ENCODE assay signal across 9 mouse cellular contexts in genomic region chr4:62480709-62481605, GRCm38 (mm10). TPM values are rescaled to one million over a fixed set of nuclear protein-coding genes. Genes with fewer than 3 reads are reported as not detected.
DNase-seq lines count a peak whose midpoint lies in the region; ATAC-seq and TF ChIP-seq lines count a peak whose summit lies in the region.
"Had no signal": no experiment of that assay in that cellular context is flagged by ENCODE, and none has a peak within 500 bp of the region (broad histone marks: within the 10 kb centered on the region; RNA-seq: fewer than 3 reads in every experiment).

No protein-coding gene starts in this region.

- peak overlapping the region; percentile 10; the same call in 1 of the 2 replicates for H3K27ac ChIP-seq in CH12.LX (ENCODE audit: insufficient read depth, low read depth)
- H3K27ac ChIP-seq in hindbrain, postnatal 0 days: no peak overlapping the region
- H3K27ac ChIP-seq: gastrocnemius, adult 2 months had no signal

- TF ChIP-seq EP300 in CH12.LX (IDR thresholded peaks at IDR 0.05; ENCODE audit: low read length): peak; percentile 83

- no peaks in the 10 kb centered on the region for H3K79me2 ChIP-seq in CH12.LX (replicated peaks; ENCODE audit: control insufficient read depth, extremely low read depth, insufficient read depth, poor library complexity, severe bottlenecking)

- peaks cover 11 to 58% of the 10 kb centered on the region in 2 experiments for H3K4me1 ChIP-seq in CH12.LX (ENCODE audit: control insufficient read depth in 1 of 2, insufficient read depth in 2 of 2)
- H3K4me1 ChIP-seq in hindbrain, postnatal 0 days (ENCODE audit: insufficient read depth, low read length): no peaks in the 10 kb centered on the region

- peak; percentile 90 for DNase-seq in heart, adult 11 months
- no peak for DNase-seq in heart, adult 8-10 months (ENCODE audit: low spot score)
- peak; percentile 86 for DNase-seq in CH12.LX (ENCODE audit: extremely low read depth)
- DNase-seq in hindbrain, postnatal 0 days (ENCODE audit: low spot score): no peak
- no peak for DNase-seq in c-Kit-positive CD71-positive TER-119-positive erythroid progenitor cells, embryonic 14.5 days (ENCODE audit: low spot score)
- no peak for DNase-seq in right cerebral cortex, adult 18-20 months
- no peak for DNase-seq in heart, postnatal 4 days

- TF ChIP-seq CTCF in CH12.LX (conservative IDR thresholded peaks at IDR 0.05 in 1 of 2, IDR thresholded peaks at IDR 0.05 in 1 of 2; ENCODE audit: low read depth in 2 of 2, low read length in 2 of 2): no peak
- TF ChIP-seq CTCF in hindbrain, postnatal 0 days (IDR thresholded peaks at IDR 0.05; ENCODE audit: low read depth): no peak

- no peaks in the 10 kb centered on the region for H3K9me3 ChIP-seq in CH12.LX (replicated peaks; ENCODE audit: low read length)
- no peaks in the 10 kb centered on the region for H3K9me3 ChIP-seq in hindbrain, postnatal 0 days (ENCODE audit: low read length)

- H3K36me3 ChIP-seq in CH12.LX (replicated peaks in 1 of 2; ENCODE audit: control insufficient read depth in 1 of 2, insufficient read depth in 1 of 2, low read length in 1 of 2): no peaks in the 10 kb centered on the region
- H3K36me3 ChIP-seq in hindbrain, postnatal 0 days (ENCODE audit: insufficient read depth, low read length): no peaks in the 10 kb centered on the region

- H3K9ac ChIP-seq in CH12.LX (ENCODE audit: insufficient read depth, low read depth): peak overlapping the region; percentile 14
- no peak overlapping the region for H3K9ac ChIP-seq in hindbrain, postnatal 0 days (replicated peaks; ENCODE audit: low read length)

- 45% methylated on average over 10 of the region's 10 CpGs for WGBS in hindbrain, postnatal 0 days

- peak overlapping the region; percentile 27 for H3K4me2 ChIP-seq in CH12.LX (ENCODE audit: insufficient read depth, low read depth, poor library complexity, severe bottlenecking)
- no peak overlapping the region for H3K4me2 ChIP-seq in hindbrain, postnatal 0 days (ENCODE audit: low read depth, low read length)

- TF ChIP-seq POLR2A in CH12.LX (IDR thresholded peaks at IDR 0.05; ENCODE audit: low read depth, low read length): no peak

- TF ChIP-seq RAD21 in CH12.LX (IDR thresholded peaks at IDR 0.05; ENCODE audit: low read depth, low read length): no peak

- in situ Hi-C loops in CH12.LX (cut with MboI; ENCODE audit: low pct_ligation_motif_present, low pct_unique_long_range_greater_than_20kb, low sequenced_read_pairs): no loop called here

- peak; percentile 22; the same call in 1 of the 2 replicates for ATAC-seq in hindbrain, postnatal 0 days
- peak; percentile 77 for ATAC-seq in megakaryocyte, adult 5-6 weeks (ENCODE audit: poor library complexity, severe bottlenecking)

- dilution Hi-C loops in CH12.LX (cut with MboI; ENCODE audit: extremely low pct_ligation_motif_present, extremely low pct_unique_long_range_greater_than_20kb, low sequenced_read_pairs): no loop called here

- H3K27me3 ChIP-seq in CH12.LX (replicated peaks): no peaks in the 10 kb centered on the region
- H3K27me3 ChIP-seq in hindbrain, postnatal 0 days (ENCODE audit: insufficient read depth, low read length): no peaks in the 10 kb centered on the region

- peak overlapping the region in 1 of 3 experiments; percentile 19 for H3K4me3 ChIP-seq in CH12.LX (replicated peaks in 1 of 3; ENCODE audit: low read depth in 2 of 3, low read length in 2 of 3, poor library complexity in 1 of 3)
- no peak overlapping the region for H3K4me3 ChIP-seq in hindbrain, postnatal 0 days (ENCODE audit: low read length)

TF ChIP-seq in CH12.LX, 34 proteins besides CTCF, POLR2A, EP300 and RAD21 (continues in another document):
- TF ChIP-seq MYC (IDR thresholded peaks at IDR 0.05; ENCODE audit: low read depth, low read length) (no peak), SIN3A (IDR thresholded peaks at IDR 0.05; ENCODE audit: low read length) (no peak), GABPA (IDR thresholded peaks at IDR 0.05; ENCODE audit: insufficient replicate concordance, low read depth, low read length) (no peak), USF2 (conservative IDR thresholded peaks at IDR 0.05; ENCODE audit: low read depth, low read length) (no peak), BHLHE40 (IDR thresholded peaks at IDR 0.05; ENCODE audit: low read depth, low read length) (no peak), CHD1 (IDR thresholded peaks at IDR 0.05; ENCODE audit: low read depth, low read length) (no peak), MAZ (IDR thresholded peaks at IDR 0.05; ENCODE audit: low read depth, low read length) (0 out of 2 replicates have a peak, but pooled peaks have one; percentile 11), ZMIZ1 (IDR thresholded peaks at IDR 0.05; ENCODE audit: low read depth, low read length) (no peak), UBTF (IDR thresholded peaks at IDR 0.05; ENCODE audit: low read depth, low read length) (no peak), JUN (IDR thresholded peaks at IDR 0.05; ENCODE audit: insufficient read depth, low read depth, low read length) (peak; percentile 61), MEF2A (IDR thresholded peaks at IDR 0.05; ENCODE audit: borderline replicate concordance, low read depth, low read length) (peak; percentile 38; the same call in 1 of the 2 replicates), MAX (IDR thresholded peaks at IDR 0.05; ENCODE audit: low read length) (peak; percentile 34; the same call in 1 of the 2 replicates), ZNF384 (IDR thresholded peaks at IDR 0.05; ENCODE audit: low read depth, low read length) (no peak), ZKSCAN1 (IDR thresholded peaks at IDR 0.05; ENCODE audit: borderline replicate concordance, low read depth, low read length) (no peak), SMC3 (IDR thresholded peaks at IDR 0.05; ENCODE audit: low read depth, low read length) (no peak), NELFE (IDR thresholded peaks at IDR 0.05; ENCODE audit: low read depth, low read length) (peak; percentile 36; the same call in 1 of the 2 replicates), RCOR1 (conservative IDR thresholded peaks at IDR 0.05; ENCODE audit: low read depth, low read length) (0 out of 2 replicates have a peak, but pooled peaks have one; percentile 41), JUND (conservative IDR thresholded peaks at IDR 0.05; ENCODE audit: low read depth, low read length) (peak; percentile 62; the same call in 1 of the 2 replicates), CHD2 (IDR thresholded peaks at IDR 0.05; ENCODE audit: low read length) (no peak; the same call in 1 of the 2 replicates), MAFK (IDR thresholded peaks at IDR 0.05; ENCODE audit: insufficient replicate concordance, low read length) (no peak), NRF1 (IDR thresholded peaks at IDR 0.05; ENCODE audit: low read depth, low read length) (no peak)

RNA-seq across cellular contexts. Expression of gene Bspry, which starts 1.1 kb away (rescaled TPM):
- total RNA-seq in heart, adult 8-10 months (2022): under 1 TPM in 2 of 4 experiments, not detected in 2; 0.16 to 0.23 TPM
- total RNA-seq in CH12.LX (2012; rRNA removed): 1.1 and 1.2 TPM in 2 replicates
- total RNA-seq in CH12.LX (2014; rRNA removed): 0.86 and 0.95 TPM in 2 replicates
- polyA plus RNA-seq in CH12.LX (2012; ENCODE audit: insufficient read length, low read depth): 0.53 and 1.2 TPM in 2 replicates
- total RNA-seq in hindbrain, postnatal 0 days (2014; rRNA removed): 0.37 and 2.0 TPM in 2 replicates
- 0.95 and 0.96 TPM in 2 replicates for polyA plus RNA-seq in hindbrain, postnatal 0 days (2015; fragmentation: Nextera tagmentation; extraction: Ambion mirVana)
- total RNA-seq in megakaryocyte, adult 5-6 weeks (2015): 0.57 TPM in 1 of 2 replicates, not detected in the other
- total RNA-seq in megakaryocyte, adult 5-6 weeks (2017): 0.08 and 0.18 TPM in 2 replicates
- not detected for total RNA-seq in heart, postnatal 4 days (2021)
- total RNA-seq: gastrocnemius, adult 2 months had no signal

RNA-seq across cellular contexts. Expression of gene Wdr31, which starts 10.3 kb away (rescaled TPM):
- total RNA-seq in heart, adult 8-10 months (2022): under 1 TPM; 0.44 to 0.90 (median 0.61) TPM
- total RNA-seq in CH12.LX (2012; rRNA removed): 4.4 and 5.0 TPM in 2 replicates
- total RNA-seq in CH12.LX (2014; rRNA removed): 3.0 and 3.4 TPM in 2 replicates
- 3.8 and 4.7 TPM in 2 replicates for polyA plus RNA-seq in CH12.LX (2012; ENCODE audit: insufficient read length, low read depth)
- 3.5 and 4.3 TPM in 2 replicates for total RNA-seq in hindbrain, postnatal 0 days (2014; rRNA removed)
- polyA plus RNA-seq in hindbrain, postnatal 0 days (2015; fragmentation: Nextera tagmentation; extraction: Ambion mirVana): 16.4 and 17.6 TPM in 2 replicates
- total RNA-seq in megakaryocyte, adult 5-6 weeks (2015): not detected in 2 replicates
- not detected in 2 replicates for total RNA-seq in megakaryocyte, adult 5-6 weeks (2017)
- 1 to 10 TPM in 1 of 2 experiments, under 1 TPM in 1; 0.86 to 1.4 TPM for total RNA-seq in heart, postnatal 4 days (2021)

RNA-seq across cellular contexts. Expression of gene Hdhd3, which starts 22.3 kb away (rescaled TPM):
- 1 to 10 TPM; 4.7 to 6.9 (median 5.3) TPM for total RNA-seq in heart, adult 8-10 months (2022)
- total RNA-seq in CH12.LX (2012; rRNA removed) (4.7 and 6.1 TPM in 2 replicates), CH12.LX (2014; rRNA removed) (2.9 and 4.5 TPM in 2 replicates)
- 4.7 and 5.3 TPM in 2 replicates for polyA plus RNA-seq in CH12.LX (2012; ENCODE audit: insufficient read length, low read depth)
- 4.1 and 5.1 TPM in 2 replicates for total RNA-seq in hindbrain, postnatal 0 days (2014; rRNA removed)
- 5.8 and 6.8 TPM in 2 replicates for polyA plus RNA-seq in hindbrain, postnatal 0 days (2015; fragmentation: Nextera tagmentation; extraction: Ambion mirVana)
- 0.14 TPM in 1 of 2 replicates, not detected in the other for total RNA-seq in megakaryocyte, adult 5-6 weeks (2015)
- not detected in 2 replicates for total RNA-seq in megakaryocyte, adult 5-6 weeks (2017)
- 1 to 10 TPM; 6.3 to 6.9 TPM for total RNA-seq in heart, postnatal 4 days (2021)

RNA-seq across cellular contexts. Expression of gene Alad, which starts 38.8 kb away (rescaled TPM):
- 10 to 100 TPM; 71.0 to 88.7 (median 82.7) TPM for total RNA-seq in heart, adult 8-10 months (2022)
- 79.0 and 84.2 TPM in 2 replicates for total RNA-seq in CH12.LX (2012; rRNA removed)
- 33.3 and 35.1 TPM in 2 replicates for total RNA-seq in CH12.LX (2014; rRNA removed)
- polyA plus RNA-seq in CH12.LX (2012; ENCODE audit: insufficient read length, low read depth): 71.5 and 78.2 TPM in 2 replicates
- total RNA-seq in hindbrain, postnatal 0 days (2014; rRNA removed): 50.4 and 50.9 TPM in 2 replicates
- polyA plus RNA-seq in hindbrain, postnatal 0 days (2015; fragmentation: Nextera tagmentation; extraction: Ambion mirVana): 69.3 and 70.5 TPM in 2 replicates
- 12.5 and 16.9 TPM in 2 replicates for total RNA-seq in megakaryocyte, adult 5-6 weeks (2015)
- total RNA-seq in megakaryocyte, adult 5-6 weeks (2017): 5.1 and 9.2 TPM in 2 replicates
- 10 to 100 TPM; 63.8 to 69.8 TPM for total RNA-seq in heart, postnatal 4 days (2021)

RNA-seq across cellular contexts. Expression of gene Pole3, which starts 43.9 kb away (rescaled TPM):
- 10 to 100 TPM; 16.9 to 21.1 (median 17.9) TPM for total RNA-seq in heart, adult 8-10 months (2022)
- total RNA-seq in CH12.LX (2012; rRNA removed) (32.1 and 43.7 TPM in 2 replicates), CH12.LX (2014; rRNA removed) (69.8 and 74.6 TPM in 2 replicates)
- polyA plus RNA-seq in CH12.LX (2012; ENCODE audit: insufficient read length, low read depth): 87.5 and 98.9 TPM in 2 replicates
- 19.0 and 25.1 TPM in 2 replicates for total RNA-seq in hindbrain, postnatal 0 days (2014; rRNA removed)
- polyA plus RNA-seq in hindbrain, postnatal 0 days (2015; fragmentation: Nextera tagmentation; extraction: Ambion mirVana): 66.5 and 70.0 TPM in 2 replicates
- 22.8 and 22.9 TPM in 2 replicates for total RNA-seq in megakaryocyte, adult 5-6 weeks (2015)
- 28.6 and 38.4 TPM in 2 replicates for total RNA-seq in megakaryocyte, adult 5-6 weeks (2017)
- total RNA-seq in heart, postnatal 4 days (2021): 10 to 100 TPM; 28.2 to 31.1 TPM

Comparison
In these comparisons a context has a peak if more than half of its experiments do, and no peak if none do; other contexts are left out.
1. DNase-seq: peak in heart, adult 11 months (single experiment) and CH12.LX (single experiment); none in heart, adult 8-10 months (single experiment), hindbrain, postnatal 0 days (single experiment), c-Kit-positive CD71-positive TER-119-positive erythroid progenitor cells, embryonic 14.5 days (single experiment), right cerebral cortex, adult 18-20 months (single experiment) and heart, postnatal 4 days (single experiment).